In the genomic region with DNA sequence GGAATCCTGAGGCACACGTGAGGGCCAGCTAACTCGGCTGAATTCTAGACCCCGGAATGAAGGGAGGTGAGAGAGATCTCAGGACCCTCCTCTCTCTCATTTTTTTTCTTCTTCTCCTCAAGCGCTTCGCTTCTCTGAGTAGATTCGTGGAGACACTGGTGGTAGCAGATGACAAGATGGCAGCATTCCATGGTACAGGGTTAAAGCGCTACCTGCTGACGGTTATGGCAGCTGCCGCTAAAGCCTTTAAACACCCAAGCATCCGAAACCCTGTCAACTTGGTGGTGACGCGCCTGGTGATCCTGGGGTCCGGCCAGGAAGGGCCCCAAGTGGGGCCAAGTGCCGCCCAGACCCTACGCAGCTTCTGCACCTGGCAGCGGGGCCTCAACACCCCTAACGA, we compare ENCODE assay signal across 9 mouse cellular contexts. TPM values are rescaled to one million over a fixed set of nuclear protein-coding genes. Genes with fewer than 3 reads are reported as not detected.
DNase-seq lines count a peak whose midpoint lies in the region; ATAC-seq and TF ChIP-seq lines count a peak whose summit lies in the region.
"Had no signal": no experiment of that assay in that cellular context is flagged by ENCODE, and none has a peak within 500 bp of the region (broad histone marks: within the 10 kb centered on the region; RNA-seq: fewer than 3 reads in every experiment).

No protein-coding gene starts in this region.

- no peak for TF ChIP-seq CTCF in lung, embryonic 14.5 days (IDR thresholded peaks at IDR 0.05; ENCODE audit: low read depth)

- H3K4me3 ChIP-seq in lung, embryonic 14.5 days (ENCODE audit: low read depth, low read length) = peak overlapping the region; percentile 35
- H3K4me3 ChIP-seq in forebrain, embryonic 12.5 days (replicated peaks) = peak overlapping the region; percentile 13; the same call in 1 of the 2 replicates
- peak overlapping the region; percentile 53 for H3K4me3 ChIP-seq in limb, embryonic 10.5 days
- H3K4me3 ChIP-seq in stomach, embryonic 14.5 days (ENCODE audit: low read depth, low read length) = peak overlapping the region; percentile 31; the same call in 1 of the 2 replicates

- ATAC-seq in lung, embryonic 14.5 days (ENCODE audit: insufficient read depth) = no peak
- no peak for ATAC-seq in forebrain, embryonic 12.5 days (ENCODE audit: low FRiP score)
- ATAC-seq in stomach, embryonic 14.5 days (ENCODE audit: insufficient number of reproducible peaks, insufficient read depth, low FRiP score, low read depth) = no peak
- ATAC-seq: inflammation-experienced regulatory T-cells, adult 6 months had no signal

- peak; percentile 28 for DNase-seq in lung, embryonic 14.5 days
- DNase-seq in lung, postnatal 36 days = no peak
- no peak for DNase-seq in limb, embryonic 10.5 days (ENCODE audit: low spot score)
- DNase-seq in adipocyte (ENCODE audit: low spot score) = no peak
- no peak for DNase-seq in cerebellum, postnatal 4 days (ENCODE audit: low spot score in 2 of 2)
- DNase-seq: thymus, adult 2 months had no signal

- H3K9me3 ChIP-seq in lung, embryonic 14.5 days (ENCODE audit: low read depth, low read length) = no peaks in the 10 kb centered on the region
- H3K9me3 ChIP-seq in forebrain, embryonic 12.5 days = no peaks in the 10 kb centered on the region
- H3K9me3 ChIP-seq in limb, embryonic 10.5 days (replicated peaks) = no peaks in the 10 kb centered on the region
- no peaks in the 10 kb centered on the region for H3K9me3 ChIP-seq in stomach, embryonic 14.5 days (ENCODE audit: control insufficient read depth, low read depth, low read length)

- H3K9ac ChIP-seq in lung, embryonic 14.5 days = peak overlapping the region; percentile 49; the same call in 1 of the 2 replicates
- peak overlapping the region; percentile 36 for H3K9ac ChIP-seq in forebrain, embryonic 12.5 days
- 0 out of 2 replicates have a peak overlapping the region, but pooled peaks have one; percentile 28 for H3K9ac ChIP-seq in stomach, embryonic 14.5 days (replicated peaks; ENCODE audit: low read depth, low read length)

- WGBS in lung, embryonic 14.5 days = 54% methylated on average over 17 of the region's 17 CpGs
- WGBS in forebrain, embryonic 12.5 days = 55% methylated on average over 17 of the region's 17 CpGs
- WGBS in limb, embryonic 10.5 days = 56% methylated on average over 17 of the region's 17 CpGs
- WGBS in stomach, embryonic 14.5 days = 59% methylated on average over 17 of the region's 17 CpGs

- peaks cover 9% of the 10 kb centered on the region; the same call in 1 of the 2 replicates for H3K36me3 ChIP-seq in lung, embryonic 14.5 days (ENCODE audit: insufficient read depth)
- H3K36me3 ChIP-seq in forebrain, embryonic 12.5 days (replicated peaks) = no peaks in the 10 kb centered on the region
- peaks cover 38% of the 10 kb centered on the region for H3K36me3 ChIP-seq in limb, embryonic 10.5 days
- H3K36me3 ChIP-seq in stomach, embryonic 14.5 days (ENCODE audit: control insufficient read depth, insufficient read depth, low read length) = no peaks in the 10 kb centered on the region

- H3K27me3 ChIP-seq in lung, embryonic 14.5 days (ENCODE audit: insufficient read depth, low read length) = no peaks in the 10 kb centered on the region
- peaks cover 5% of the 10 kb centered on the region for H3K27me3 ChIP-seq in forebrain, embryonic 12.5 days
- H3K27me3 ChIP-seq in limb, embryonic 10.5 days (ENCODE audit: low read depth, poor library complexity, severe bottlenecking) = no peaks in the 10 kb centered on the region
- H3K27me3 ChIP-seq in stomach, embryonic 14.5 days (ENCODE audit: control insufficient read depth, insufficient read depth, low read length) = no peaks in the 10 kb centered on the region

- H3K27ac ChIP-seq in lung, embryonic 14.5 days (ENCODE audit: low read depth) = peak overlapping the region; percentile 86
- H3K27ac ChIP-seq in forebrain, embryonic 12.5 days = peak overlapping the region; percentile 72
- H3K27ac ChIP-seq in limb, embryonic 10.5 days = peak overlapping the region; percentile 91
- H3K27ac ChIP-seq in stomach, embryonic 14.5 days (ENCODE audit: low read length) = peak overlapping the region; percentile 84

- H3K4me1 ChIP-seq in lung, embryonic 14.5 days (ENCODE audit: insufficient read depth) = peaks cover 25% of the 10 kb centered on the region
- peaks cover 44% of the 10 kb centered on the region for H3K4me1 ChIP-seq in forebrain, embryonic 12.5 days
- H3K4me1 ChIP-seq in limb, embryonic 10.5 days = peaks cover 58% of the 10 kb centered on the region
- peaks cover 47% of the 10 kb centered on the region for H3K4me1 ChIP-seq in stomach, embryonic 14.5 days (ENCODE audit: control insufficient read depth, insufficient read depth, low read length)

- H3K4me2 ChIP-seq in lung, embryonic 14.5 days = peak overlapping the region; percentile 66
- H3K4me2 ChIP-seq in forebrain, embryonic 12.5 days = peak overlapping the region; percentile 47
- H3K4me2 ChIP-seq in stomach, embryonic 14.5 days (replicated peaks; ENCODE audit: low read depth, low read length) = peak overlapping the region; percentile 57

RNA-seq across cellular contexts. Expression of gene Ndufs2, which starts 1.2 kb away (rescaled TPM):
- 244 and 250 TPM in 2 replicates for polyA plus RNA-seq in lung, embryonic 14.5 days (2014; fragmentation: Nextera tagmentation; extraction: Ambion mirVana)
- 209 and 213 TPM in 2 replicates for polyA plus RNA-seq in forebrain, embryonic 12.5 days (2016; fragmentation: Nextera tagmentation; extraction: Ambion mirVana)
- 308 and 312 TPM in 2 replicates for polyA plus RNA-seq in limb, embryonic 10.5 days (2016; fragmentation: Nextera tagmentation; extraction: Ambion mirVana)
- 219 and 234 TPM in 2 replicates for polyA plus RNA-seq in stomach, embryonic 14.5 days (2014; fragmentation: Nextera tagmentation; extraction: Ambion mirVana)

RNA-seq across cellular contexts. Expression of gene Adamts4, which starts 2.2 kb away (rescaled TPM):
- polyA plus RNA-seq in lung, embryonic 14.5 days (2014; fragmentation: Nextera tagmentation; extraction: Ambion mirVana) = 6.6 and 7.5 TPM in 2 replicates
- 8.9 TPM in 2 replicates for polyA plus RNA-seq in forebrain, embryonic 12.5 days (2016; fragmentation: Nextera tagmentation; extraction: Ambion mirVana)
- 7.3 and 10.5 TPM in 2 replicates for polyA plus RNA-seq in limb, embryonic 10.5 days (2016; fragmentation: Nextera tagmentation; extraction: Ambion mirVana)
- 5.3 and 6.3 TPM in 2 replicates for polyA plus RNA-seq in stomach, embryonic 14.5 days (2014; fragmentation: Nextera tagmentation; extraction: Ambion mirVana)

RNA-seq across cellular contexts. Expression of gene B4galt3, which starts 17.7 kb away (rescaled TPM):
- 80.3 and 94.3 TPM in 2 replicates for polyA plus RNA-seq in lung, embryonic 14.5 days (2014; fragmentation: Nextera tagmentation; extraction: Ambion mirVana)
- 78.1 and 78.6 TPM in 2 replicates for polyA plus RNA-seq in forebrain, embryonic 12.5 days (2016; fragmentation: Nextera tagmentation; extraction: Ambion mirVana)
- 69.0 and 75.1 TPM in 2 replicates for polyA plus RNA-seq in limb, embryonic 10.5 days (2016; fragmentation: Nextera tagmentation; extraction: Ambion mirVana)
- 81.1 and 87.0 TPM in 2 replicates for polyA plus RNA-seq in stomach, embryonic 14.5 days (2014; fragmentation: Nextera tagmentation; extraction: Ambion mirVana)

RNA-seq across cellular contexts. Expression of gene Fcer1g, which starts 18.2 kb away (rescaled TPM):
- 44.2 and 47.3 TPM in 2 replicates for polyA plus RNA-seq in lung, embryonic 14.5 days (2014; fragmentation: Nextera tagmentation; extraction: Ambion mirVana)
- polyA plus RNA-seq in forebrain, embryonic 12.5 days (2016; fragmentation: Nextera tagmentation; extraction: Ambion mirVana) = 12.6 and 15.3 TPM in 2 replicates
- 6.4 and 10.7 TPM in 2 replicates for polyA plus RNA-seq in limb, embryonic 10.5 days (2016; fragmentation: Nextera tagmentation; extraction: Ambion mirVana)
- 52.5 and 58.4 TPM in 2 replicates for polyA plus RNA-seq in stomach, embryonic 14.5 days (2014; fragmentation: Nextera tagmentation; extraction: Ambion mirVana)

RNA-seq across cellular contexts. Expression of gene Apoa2, which starts 27.6 kb away (rescaled TPM):
- 1.6 and 3.7 TPM in 2 replicates for polyA plus RNA-seq in lung, embryonic 14.5 days (2014; fragmentation: Nextera tagmentation; extraction: Ambion mirVana)
- polyA plus RNA-seq in forebrain, embryonic 12.5 days (2016; fragmentation: Nextera tagmentation; extraction: Ambion mirVana) = 1.5 and 2.6 TPM in 2 replicates
- 1.9 and 2.6 TPM in 2 replicates for polyA plus RNA-seq in limb, embryonic 10.5 days (2016; fragmentation: Nextera tagmentation; extraction: Ambion mirVana)
- polyA plus RNA-seq in stomach, embryonic 14.5 days (2014; fragmentation: Nextera tagmentation; extraction: Ambion mirVana) = 3.9 and 7.3 TPM in 2 replicates
- polyA plus RNA-seq: inflammation-experienced regulatory T-cells, adult 6 months had no signal
